Mouse (Mus musculus): ENCODE data around the gene Best1. TPM values are rescaled to one million over a fixed set of nuclear protein-coding genes. Genes with fewer than 3 reads are reported as not detected.

Gene Best1
- polyA plus RNA-seq, 1 experiment from 2014 or later: 0.94 TPM

DNA sequence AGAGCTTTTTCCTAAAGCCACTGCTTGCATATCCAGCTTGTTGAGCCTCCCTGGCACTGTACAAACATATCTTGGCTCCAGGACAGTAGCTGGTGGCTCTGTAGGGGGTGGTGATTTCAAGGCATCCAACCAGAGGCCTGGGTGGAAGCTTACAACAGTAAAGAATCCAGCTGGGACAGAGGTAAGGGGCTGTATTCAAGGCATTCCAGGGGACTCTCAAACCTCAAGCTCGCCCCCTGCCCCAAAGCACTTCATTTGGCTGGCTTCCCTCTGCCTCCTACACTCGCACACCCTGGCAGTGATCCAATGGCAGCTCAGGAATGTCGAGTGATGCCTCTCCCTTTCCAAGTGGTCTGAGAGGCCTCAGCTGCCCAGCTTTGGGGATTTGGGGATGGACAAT lies 37.5 kb upstream of the Best1 start:
- no peak overlapping the region for H3K4me3 ChIP-seq
- H3K27me3 ChIP-seq: peaks cover 20% of the 10 kb centered on the region
- H3K9ac ChIP-seq: no peak overlapping the region
- peaks cover 21% of the 10 kb centered on the region for H3K4me1 ChIP-seq
- no peaks in the 10 kb centered on the region for H3K36me3 ChIP-seq
- H3K9me3 ChIP-seq (replicated peaks): no peaks in the 10 kb centered on the region
- WGBS: 18% methylated on average over 3 of the region's 3 CpGs
- no peak overlapping the region for H3K27ac ChIP-seq
- ATAC-seq (ENCODE audit: low FRiP score): no peak
- H3K4me2 ChIP-seq (replicated peaks): no peak overlapping the region

DNA sequence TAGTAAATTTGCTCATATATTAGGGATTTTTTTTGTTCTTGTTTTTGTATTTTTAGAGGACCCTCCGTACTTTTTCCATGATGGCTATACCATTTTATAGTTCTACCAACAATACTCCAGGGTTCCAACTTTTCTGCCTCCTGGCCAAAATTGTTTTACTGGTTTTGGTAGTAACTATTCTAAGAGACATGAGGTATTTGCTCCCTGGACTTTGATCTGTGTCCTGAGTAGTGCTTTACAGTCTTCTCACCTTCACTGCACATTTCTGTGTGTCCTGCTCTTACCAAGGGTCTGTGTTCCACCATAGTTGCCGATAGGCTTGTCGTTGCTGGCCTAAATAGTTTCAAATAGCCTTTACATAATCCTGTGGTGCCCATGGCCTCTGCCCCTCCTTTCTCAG lies 36.9 kb upstream of the Best1 start:
- H3K4me2 ChIP-seq (replicated peaks): no peak overlapping the region
- no peaks in the 10 kb centered on the region for H3K36me3 ChIP-seq
- H3K4me1 ChIP-seq: peaks cover 21% of the 10 kb centered on the region
- WGBS: 81% methylated on average over 3 of the region's 3 CpGs
- peaks cover 20% of the 10 kb centered on the region for H3K27me3 ChIP-seq
- no peak overlapping the region for H3K27ac ChIP-seq
- no peaks in the 10 kb centered on the region for H3K9me3 ChIP-seq (replicated peaks)
- no peak for ATAC-seq (ENCODE audit: low FRiP score)
- no peak overlapping the region for H3K9ac ChIP-seq
- H3K4me3 ChIP-seq: no peak overlapping the region

DNA sequence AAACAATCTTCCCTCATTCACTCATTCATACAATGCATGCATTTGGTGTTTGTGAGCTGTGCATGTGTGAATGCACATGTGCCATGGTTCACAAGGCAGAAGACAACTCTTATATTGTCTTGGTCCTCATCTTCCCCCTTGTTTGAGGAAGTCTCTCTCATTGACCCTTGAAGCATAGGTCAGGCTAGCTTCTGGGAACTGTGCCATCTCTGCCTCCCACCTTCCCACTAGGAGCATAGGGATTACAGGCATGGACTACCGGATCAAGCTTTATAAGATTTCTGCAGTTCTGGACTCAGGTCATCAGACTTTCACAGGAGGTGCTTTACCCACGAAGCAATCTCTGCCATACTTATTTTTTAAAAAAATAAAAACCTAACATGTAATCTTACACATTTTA lies 36.1 kb upstream of the Best1 start:
- WGBS: 71% methylated on average over 2 of the region's 2 CpGs
- Histone ChIP-seq H3K36me3 (no peaks in the 10 kb centered on the region), H3K9ac (no peak overlapping the region), H3K4me1 (peaks cover 19% of the 10 kb centered on the region), H3K9me3 (replicated peaks) (no peaks in the 10 kb centered on the region), H3K27me3 (peaks cover 17% of the 10 kb centered on the region), H3K4me3 (no peak overlapping the region), H3K4me2 (replicated peaks) (no peak overlapping the region), H3K27ac (no peak overlapping the region)
- ATAC-seq (ENCODE audit: low FRiP score): no peak

DNA sequence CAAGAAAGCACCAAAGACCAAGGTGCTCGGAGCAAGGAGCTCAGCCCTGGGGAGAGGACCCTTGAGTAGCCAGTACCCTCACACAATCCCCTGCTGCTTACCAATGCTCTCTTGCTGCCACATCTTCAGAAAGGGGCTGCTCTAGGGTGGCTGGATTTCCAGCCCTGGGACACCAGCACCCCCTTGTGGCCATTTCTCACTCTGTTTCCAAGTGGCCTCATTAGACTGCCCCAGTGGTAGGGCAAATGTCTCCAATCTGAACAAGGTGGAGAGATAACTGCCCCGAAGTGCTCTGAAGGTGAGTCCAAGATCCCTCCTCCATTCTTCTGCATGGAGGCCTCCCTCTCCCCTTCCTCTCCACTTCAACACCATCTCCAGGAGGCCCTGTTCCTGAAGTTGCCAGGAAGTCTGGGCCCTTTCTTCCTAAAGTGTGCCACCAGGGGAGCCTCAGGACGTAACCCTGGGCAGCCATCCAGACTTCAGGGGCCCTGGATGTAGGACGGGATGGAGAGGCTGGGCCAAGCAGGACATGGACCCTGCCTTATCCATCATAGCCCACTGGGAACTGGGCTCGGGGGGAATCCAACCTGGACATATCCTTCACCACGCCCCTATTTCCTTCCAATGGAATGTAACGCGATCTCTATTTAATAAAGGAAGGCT lies 33.5 kb upstream of the Best1 start:
- Histone ChIP-seq H3K9me3 (replicated peaks) (no peaks in the 10 kb centered on the region), H3K36me3 (peaks cover 4% of the 10 kb centered on the region; the same call in 1 of the 2 replicates), H3K4me3 (no peak overlapping the region), H3K4me2 (replicated peaks) (no peak overlapping the region), H3K9ac (no peak overlapping the region), H3K4me1 (0 out of 2 replicates have a peak, but pooled peaks cover 3% of the 10 kb centered on the region), H3K27ac (no peak overlapping the region), H3K27me3 (peaks cover 4% of the 10 kb centered on the region; the same call in 1 of the 2 replicates)
- 65% methylated on average over 8 of the region's 8 CpGs for WGBS
- ATAC-seq (ENCODE audit: low FRiP score): peak; percentile 77

DNA sequence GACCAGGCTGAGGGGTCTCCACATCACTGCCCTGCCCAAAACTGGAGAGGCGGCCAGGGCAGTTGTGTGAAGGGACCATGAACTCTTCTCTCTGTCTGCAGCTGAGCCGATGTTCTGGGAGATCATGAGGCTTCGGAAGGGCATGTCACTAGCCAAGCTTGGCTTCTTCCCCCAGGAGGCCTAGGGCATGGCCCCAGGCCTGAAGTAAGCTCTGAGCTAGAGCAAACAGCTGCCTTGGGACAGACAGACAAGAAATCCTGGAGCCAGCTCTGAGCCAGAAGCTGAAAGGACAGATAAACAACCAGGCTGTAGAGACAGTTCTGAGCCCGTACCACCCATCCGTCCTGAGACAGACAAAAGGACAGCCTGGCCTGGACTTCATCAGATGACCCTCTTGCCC lies 32.9 kb upstream of the Best1 start:
- 88% methylated on average over 5 of the region's 5 CpGs for WGBS
- no peak overlapping the region for H3K4me3 ChIP-seq
- no peaks in the 10 kb centered on the region for H3K27me3 ChIP-seq
- no peak for ATAC-seq (ENCODE audit: low FRiP score)
- no peaks in the 10 kb centered on the region for H3K9me3 ChIP-seq (replicated peaks)
- H3K4me2 ChIP-seq (replicated peaks): no peak overlapping the region
- no peak overlapping the region for H3K27ac ChIP-seq
- H3K4me1 ChIP-seq: 0 out of 2 replicates have a peak, but pooled peaks cover 3% of the 10 kb centered on the region
- H3K9ac ChIP-seq: no peak overlapping the region
- peaks cover 4% of the 10 kb centered on the region; the same call in 1 of the 2 replicates for H3K36me3 ChIP-seq

DNA sequence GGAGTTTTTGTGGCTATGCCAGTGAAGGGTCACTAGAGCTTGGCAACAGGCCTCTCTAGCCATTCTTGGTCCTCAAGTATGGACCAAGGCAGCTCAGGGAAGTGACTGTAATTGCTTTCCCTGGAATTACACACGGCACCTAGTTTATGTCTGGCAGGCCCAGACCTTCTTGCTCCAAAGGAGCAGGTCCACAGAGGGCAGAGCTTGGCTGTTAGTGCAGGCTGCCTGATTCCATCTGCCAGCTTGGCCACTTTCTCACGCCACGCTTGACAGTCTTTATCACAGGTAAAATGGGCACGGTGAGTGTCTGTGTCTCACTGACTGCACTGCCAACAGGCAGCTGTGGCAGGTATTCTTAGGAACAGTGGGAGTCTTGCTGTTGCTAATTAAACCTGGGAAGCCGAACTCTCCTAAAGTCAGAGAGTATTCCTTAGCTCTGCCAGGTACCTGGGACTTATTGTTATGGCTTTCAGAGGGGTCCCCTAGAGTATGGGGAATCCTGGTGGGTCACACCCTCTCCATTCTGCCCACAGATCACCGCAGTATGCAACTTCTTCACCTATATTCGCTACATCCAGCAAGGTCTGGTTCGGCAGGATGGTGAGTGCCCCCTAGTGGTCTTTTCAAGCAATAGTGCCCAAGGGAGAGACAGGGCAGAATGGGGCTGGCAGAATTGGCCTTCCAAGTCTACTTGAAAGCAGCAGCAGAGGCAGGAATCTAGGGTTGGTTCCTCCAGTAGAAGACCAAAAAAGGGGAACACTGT lies 32.0 kb upstream of the Best1 start:
- 35% methylated on average over 8 of the region's 8 CpGs for WGBS

DNA sequence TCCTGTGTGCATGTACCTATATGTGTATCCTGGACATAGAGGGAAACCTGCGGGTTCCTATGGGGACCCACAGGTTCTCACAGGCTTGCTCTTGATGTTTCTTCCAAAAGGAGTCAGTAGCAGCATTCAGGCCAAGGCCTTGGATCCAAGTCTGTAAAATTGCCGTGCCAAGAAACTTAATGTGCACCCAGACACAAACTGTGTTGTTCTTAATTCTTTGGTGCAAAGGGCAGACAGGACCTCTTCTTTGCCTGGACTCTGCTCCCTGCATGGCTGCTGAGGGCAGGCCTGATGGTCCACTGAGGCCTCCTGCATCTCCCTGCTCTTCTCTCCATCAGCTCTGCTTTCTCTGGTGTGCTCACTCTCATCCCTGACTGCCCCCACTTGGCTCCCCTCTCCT lies 28.3 kb upstream of the Best1 start:
- H3K27me3 ChIP-seq: no peaks in the 10 kb centered on the region
- peaks cover 9% of the 10 kb centered on the region; the same call in 1 of the 2 replicates for H3K4me1 ChIP-seq
- H3K27ac ChIP-seq: no peak overlapping the region
- H3K9me3 ChIP-seq (replicated peaks): no peaks in the 10 kb centered on the region
- WGBS: 87% methylated on average over 2 of the region's 2 CpGs
- H3K4me3 ChIP-seq: no peak overlapping the region
- no peak overlapping the region for H3K9ac ChIP-seq
- ATAC-seq (ENCODE audit: low FRiP score): no peak
- no peak overlapping the region for H3K4me2 ChIP-seq (replicated peaks)
- H3K36me3 ChIP-seq: peaks cover 13% of the 10 kb centered on the region

More for the DNA sequence above, 32.0 kb upstream of the Best1 start:
- H3K27ac ChIP-seq: no peak overlapping the region
- H3K36me3 ChIP-seq: peaks cover 4% of the 10 kb centered on the region; the same call in 1 of the 2 replicates
- H3K9ac ChIP-seq: no peak overlapping the region
- H3K27me3 ChIP-seq: no peaks in the 10 kb centered on the region
- no peak overlapping the region for H3K4me2 ChIP-seq (replicated peaks)
- H3K4me1 ChIP-seq: no peaks in the 10 kb centered on the region
- H3K9me3 ChIP-seq (replicated peaks): no peaks in the 10 kb centered on the region
- no peak overlapping the region for H3K4me3 ChIP-seq
- ATAC-seq (ENCODE audit: low FRiP score): peak; percentile 43; the same call in 1 of the 2 replicates

DNA sequence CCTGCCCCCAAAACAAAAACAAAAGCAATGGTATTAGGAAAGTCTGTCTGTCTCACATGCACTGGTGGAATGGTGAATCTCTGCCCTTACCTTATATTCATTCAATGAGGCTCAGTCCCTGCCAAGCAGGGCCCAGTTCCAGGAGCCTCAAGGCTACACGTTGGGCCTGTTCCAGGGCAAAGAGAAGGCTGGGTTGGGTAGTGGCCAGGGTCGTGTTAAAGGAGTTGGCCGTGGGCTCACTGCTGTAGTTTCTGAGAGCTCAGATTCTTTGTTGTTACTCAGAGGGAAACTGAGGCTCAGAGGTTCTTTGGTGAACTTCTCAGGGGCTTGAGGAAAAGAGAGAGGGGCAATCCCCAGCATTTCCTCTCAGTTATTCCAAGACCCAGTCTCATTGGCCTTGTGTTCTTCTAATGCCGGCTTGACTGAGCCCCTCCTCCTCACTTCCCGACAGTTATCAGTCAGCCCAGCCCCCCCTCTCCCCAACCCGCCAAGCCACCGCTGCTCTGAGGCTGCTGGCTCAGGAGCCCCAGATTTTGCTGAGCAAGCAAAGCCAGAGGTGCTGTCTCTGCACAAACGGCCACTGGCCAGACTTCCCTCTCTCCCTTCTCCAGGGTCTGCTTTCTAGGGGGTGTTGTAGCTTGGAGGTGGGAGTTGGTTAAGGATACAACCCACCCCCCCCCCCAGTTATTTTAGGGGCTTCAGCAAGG lies 23.9 kb upstream of the Best1 start:
- Histone ChIP-seq H3K27ac (peak overlapping the region; percentile 19; the same call in 1 of the 2 replicates), H3K9me3 (replicated peaks) (no peaks in the 10 kb centered on the region), H3K9ac (no peak overlapping the region), H3K4me2 (replicated peaks) (no peak overlapping the region), H3K4me1 (peaks cover 15% of the 10 kb centered on the region), H3K36me3 (peaks cover 13% of the 10 kb centered on the region), H3K4me3 (no peak overlapping the region), H3K27me3 (no peaks in the 10 kb centered on the region)
- ATAC-seq (ENCODE audit: low FRiP score): no peak
- WGBS: 28% methylated on average over 8 of the region's 8 CpGs

DNA sequence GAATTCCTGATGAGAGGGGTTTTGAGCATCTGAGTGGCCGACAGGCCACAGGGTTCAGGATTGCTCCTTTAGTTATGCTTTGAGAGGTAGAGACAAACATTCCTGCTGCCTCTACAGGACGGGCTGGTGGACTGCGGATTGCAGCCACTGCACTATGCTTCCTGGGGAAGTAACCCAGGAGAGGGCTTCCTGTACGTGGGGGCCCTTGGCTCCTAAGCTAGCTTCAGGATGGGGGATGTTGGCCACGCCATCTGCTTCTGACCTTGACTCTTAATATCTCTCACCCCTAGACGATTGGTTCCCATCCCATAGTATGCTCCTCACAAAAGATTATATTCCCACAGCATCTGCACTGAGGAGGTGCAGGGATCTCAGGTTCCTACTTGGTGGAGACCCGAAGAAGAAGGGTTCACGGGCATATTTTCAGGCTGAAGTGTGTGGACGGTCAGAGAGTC lies 21.9 kb upstream of the Best1 start:
- Histone ChIP-seq H3K9ac (no peak overlapping the region), H3K4me1 (peaks cover 26% of the 10 kb centered on the region), H3K27me3 (peaks cover 8% of the 10 kb centered on the region), H3K9me3 (replicated peaks) (no peaks in the 10 kb centered on the region), H3K27ac (0 out of 2 replicates have a peak overlapping the region, but pooled peaks have one; percentile 30), H3K36me3 (peaks cover 9% of the 10 kb centered on the region; the same call in 1 of the 2 replicates), H3K4me3 (no peak overlapping the region), H3K4me2 (replicated peaks) (no peak overlapping the region)
- WGBS: 72% methylated on average over 9 of the region's 9 CpGs
- ATAC-seq (ENCODE audit: low FRiP score): no peak

DNA sequence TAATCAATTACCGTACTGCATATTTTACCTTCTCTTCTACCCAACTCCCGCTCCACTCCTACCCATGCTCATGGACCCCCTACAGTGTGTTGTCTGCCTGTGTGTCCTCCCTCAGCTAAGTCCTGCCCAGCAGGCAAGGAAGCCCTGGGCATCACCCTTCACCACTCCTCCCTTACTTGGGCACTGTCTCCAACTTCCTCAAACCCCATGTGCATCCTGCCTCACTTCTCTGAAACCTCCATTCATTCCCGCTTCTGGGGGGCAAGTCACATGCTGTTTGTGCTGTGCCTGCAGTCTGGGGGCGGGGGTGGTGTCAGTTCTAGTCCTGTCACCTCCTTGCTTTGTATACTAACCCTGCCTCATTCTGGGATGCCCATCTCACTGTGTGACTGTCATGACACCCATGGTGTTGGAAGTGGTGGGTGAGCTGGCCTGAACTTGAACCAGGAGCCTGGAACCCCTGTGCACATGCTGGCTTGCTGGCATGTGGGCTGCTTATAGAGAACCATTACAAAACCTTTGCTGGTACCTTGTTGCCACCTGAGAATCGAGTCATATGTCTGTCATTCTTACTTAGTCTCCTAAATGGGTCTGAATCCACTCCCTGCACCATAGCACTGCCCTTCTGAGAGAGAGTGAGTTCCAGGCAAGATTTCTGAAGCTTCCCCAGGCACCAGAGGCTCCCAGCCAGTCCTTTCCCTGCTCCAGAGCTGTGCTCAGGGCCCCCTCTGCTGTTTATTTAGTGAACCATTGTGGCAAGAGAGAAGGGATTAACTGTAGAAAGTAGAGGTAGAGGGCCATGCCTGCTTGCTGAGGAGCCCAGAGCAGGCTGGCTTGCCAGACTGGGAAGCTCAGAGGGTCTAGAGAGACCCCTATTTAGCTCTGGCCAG lies 21.2 kb upstream of the Best1 start:
- peaks cover 29% of the 10 kb centered on the region for H3K4me1 ChIP-seq
- 0 out of 2 replicates have a peak overlapping the region, but pooled peaks have one; percentile 30 for H3K27ac ChIP-seq
- peaks cover 3% of the 10 kb centered on the region; the same call in 1 of the 2 replicates for H3K36me3 ChIP-seq
- H3K27me3 ChIP-seq: peaks cover 8% of the 10 kb centered on the region
- 66% methylated on average over 5 of the region's 5 CpGs for WGBS
- ATAC-seq (ENCODE audit: low FRiP score): no peak
- no peak overlapping the region for H3K4me2 ChIP-seq (replicated peaks)
- no peaks in the 10 kb centered on the region for H3K9me3 ChIP-seq (replicated peaks)
- H3K9ac ChIP-seq: no peak overlapping the region
- H3K4me3 ChIP-seq: no peak overlapping the region

DNA sequence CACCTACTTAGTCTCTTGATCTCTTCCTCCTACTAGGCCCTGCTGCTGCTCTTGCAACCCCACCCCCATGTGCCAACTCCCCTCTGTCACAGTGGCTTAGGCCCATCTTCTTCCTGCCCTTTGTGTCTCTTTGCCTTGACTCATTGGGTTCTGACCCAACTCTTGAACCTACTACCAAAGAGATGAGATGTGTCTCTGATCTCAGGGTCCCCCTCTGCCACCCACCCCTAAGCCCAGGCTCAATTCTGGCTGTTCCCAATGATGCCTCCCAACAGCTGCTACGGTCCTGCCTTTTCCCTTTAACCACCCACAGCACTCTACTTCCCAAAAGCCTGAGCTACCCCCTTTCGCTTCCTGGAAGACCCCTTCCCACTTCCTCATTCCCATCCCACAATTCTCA lies 20.5 kb upstream of the Best1 start:
- Histone ChIP-seq H3K4me2 (replicated peaks) (no peak overlapping the region), H3K4me3 (no peak overlapping the region), H3K4me1 (peaks cover 32% of the 10 kb centered on the region), H3K27me3 (peaks cover 8% of the 10 kb centered on the region), H3K9ac (no peak overlapping the region), H3K27ac (no peak overlapping the region), H3K9me3 (replicated peaks) (no peaks in the 10 kb centered on the region), H3K36me3 (no peaks in the 10 kb centered on the region)
- 93% methylated on average over 2 of the region's 2 CpGs for WGBS
- ATAC-seq (ENCODE audit: low FRiP score): no peak
